Mouse (Mus musculus) lung, embryonic 15.5 days (tissue): ENCODE measurements around the gene Lekr1. TPM values are rescaled to one million over a fixed set of nuclear protein-coding genes. Genes with fewer than 3 reads are reported as not detected.

Experiments used
- ATAC-seq: fragments of 200-750 bp; cut with Nextera tagmentation; 2 replicates; pipeline ENCODE4 v1.8.0; 2017; ENCODE audit warnings: moderate number of reproducible peaks, borderline replicate concordance; ENCODE audit not compliant: low FRiP score, low TSS enrichment; ENCODE audit errors: extremely low read depth
- H3K27ac ChIP-seq: fragments of 300-500 bp; sonication (generic); 2 replicates; pipeline ENCODE4 v1.5.1; 2015; ENCODE audit warnings: moderate library complexity, mild to moderate bottlenecking, inconsistent platforms
- H3K27me3 ChIP-seq: fragments of 300-500 bp; sonication (generic); 2 replicates; pipeline ENCODE4 v1.6.1; 2015; ENCODE audit warnings: inconsistent platforms
- H3K36me3 ChIP-seq: fragments of 300-500 bp; sonication (generic); 2 replicates; pipeline ENCODE4 v1.6.1; 2015; ENCODE audit warnings: inconsistent platforms
- H3K4me1 ChIP-seq: fragments of 300-500 bp; sonication (generic); 2 replicates; pipeline ENCODE4 v1.6.1; 2015; ENCODE audit warnings: inconsistent platforms
- H3K4me2 ChIP-seq: fragments of 300-500 bp; sonication (generic); 2 replicates; pipeline ENCODE4 v1.6.1; 2015; ENCODE audit warnings: inconsistent platforms, mild to moderate bottlenecking, moderate library complexity
- H3K4me3 ChIP-seq: fragments of 300-500 bp; sonication (generic); 2 replicates; pipeline ENCODE4 v1.5.1; 2015; ENCODE audit warnings: mild to moderate bottlenecking, inconsistent platforms
- H3K9ac ChIP-seq: fragments of 300-500 bp; sonication (generic); 2 replicates; pipeline ENCODE4 v1.6.1; 2015; ENCODE audit warnings: inconsistent platforms
- H3K9me3 ChIP-seq: fragments of 300-500 bp; sonication (generic); 2 replicates; pipeline ENCODE4 v1.6.1; 2016; ENCODE audit warnings: inconsistent platforms
- WGBS: fragments of 180-500 bp; shearing (Covaris S2); methylation state at CpG from one replicate; pipeline ENCODE4 v1.1.7; 2015; 5-methylcytosine and 5-hydroxymethylcytosine counted together
- polyA plus RNA-seq: library from polyadenylated mRNA; unstranded; fragments of >200 nt; fragmentation: Nextera tagmentation; extraction: Ambion mirVana; gene quantifications from 2 replicates; pipeline ENCODE4 v1.2.1, GENCODE M21; 2015

Lekr1 gene
- 8.7 and 9.7 TPM in 2 replicates for polyA plus RNA-seq

DNA sequence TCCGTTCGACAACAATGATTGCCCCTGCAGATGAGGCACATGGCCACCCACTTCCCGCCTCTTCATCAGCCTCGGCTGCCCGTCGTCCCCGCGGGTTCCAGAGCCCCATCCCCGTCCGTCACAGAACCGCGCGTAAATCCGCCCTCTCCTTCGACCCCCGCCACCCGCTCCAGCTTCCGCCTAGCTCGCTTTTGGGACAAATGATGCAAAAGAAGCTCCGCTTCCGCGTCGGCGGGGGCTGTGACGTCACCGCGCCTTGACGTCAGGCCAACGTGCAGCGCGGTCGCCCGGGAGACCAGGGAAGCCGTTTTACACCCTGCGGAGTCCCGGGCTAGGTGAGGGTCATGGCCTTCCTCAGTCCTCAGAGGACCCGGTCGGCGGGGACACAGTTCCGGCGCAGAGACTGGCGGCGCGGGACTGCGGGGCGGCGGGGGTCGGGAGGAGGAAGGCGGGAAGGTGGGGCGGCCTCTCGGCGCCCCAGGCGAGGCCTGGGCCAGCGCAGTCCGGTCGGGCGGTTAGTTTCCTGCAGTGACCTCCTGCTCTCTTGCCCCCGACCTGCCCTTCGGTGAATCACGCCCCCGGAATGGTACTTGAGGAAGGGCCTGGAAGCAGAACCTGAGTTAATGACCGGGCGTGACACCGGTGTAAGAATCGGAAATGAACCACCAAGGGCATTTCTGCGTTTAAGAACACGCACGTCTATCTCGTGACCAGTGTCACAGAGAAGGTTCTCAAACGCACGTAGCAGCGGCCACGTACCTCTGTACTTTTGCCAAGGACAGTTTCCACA, at the start of gene Lekr1:
Gene Lekr1, plus strand, starts transcription at position 252 of the 790 bp plus-strand sequence.
- no peaks in the 10 kb centered on the region for H3K27me3 ChIP-seq
- peak; percentile 91 for ATAC-seq
- H3K4me2 ChIP-seq = peak within 1 kb of the TSS; percentile 84
- no peaks in the 10 kb centered on the region for H3K36me3 ChIP-seq
- no peaks in the 10 kb centered on the region for H3K9me3 ChIP-seq
- peak within 1 kb of the TSS; percentile 87 for H3K4me3 ChIP-seq
- H3K4me1 ChIP-seq = peaks cover 17% of the 10 kb centered on the region
- H3K9ac ChIP-seq = peak within 1 kb of the TSS; percentile 78
- WGBS = under 1% methylated on average over 73 of the region's 73 CpGs
- peak within 1 kb of the TSS; percentile 48; the same call in 1 of the 2 replicates for H3K27ac ChIP-seq

GRCm38 (mm10) chr3:65617507-65617906, 48.5 kb upstream of the Lekr1 start:
- peaks cover 6% of the 10 kb centered on the region for H3K4me1 ChIP-seq
- H3K9me3 ChIP-seq = no peaks in the 10 kb centered on the region
- no peak overlapping the region for H3K4me3 ChIP-seq
- ATAC-seq = no peak
- H3K27ac ChIP-seq = no peak overlapping the region
- H3K9ac ChIP-seq = no peak overlapping the region
- H3K27me3 ChIP-seq = no peaks in the 10 kb centered on the region
- no peak overlapping the region for H3K4me2 ChIP-seq
- WGBS = 45% methylated on average over 5 of the region's 5 CpGs
- no peaks in the 10 kb centered on the region for H3K36me3 ChIP-seq

DNA sequence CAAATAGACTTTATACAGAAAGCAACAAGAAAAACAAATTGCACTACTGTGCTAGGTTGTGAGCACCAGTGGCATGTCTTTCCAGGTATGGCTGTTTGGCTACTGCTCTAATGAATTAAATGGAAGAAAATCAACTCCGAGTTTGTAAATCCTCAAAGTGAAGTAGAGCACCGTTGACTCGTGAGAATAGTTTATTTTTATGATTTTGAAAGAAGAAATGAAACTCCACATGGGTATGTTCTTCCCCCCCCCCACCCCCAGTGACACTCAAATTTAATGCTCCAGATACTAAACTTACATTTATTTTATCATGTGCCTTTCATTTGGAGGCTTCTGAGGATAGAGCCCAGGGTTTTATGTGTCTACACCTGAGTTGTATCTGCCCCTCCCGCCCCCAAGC, 46.7 kb upstream of the Lekr1 start:
- Histone ChIP-seq H3K4me2 (no peak overlapping the region), H3K4me1 (no peaks in the 10 kb centered on the region), H3K36me3 (no peaks in the 10 kb centered on the region), H3K9ac (no peak overlapping the region), H3K27ac (no peak overlapping the region), H3K27me3 (no peaks in the 10 kb centered on the region), H3K4me3 (no peak overlapping the region), H3K9me3 (no peaks in the 10 kb centered on the region)
- ATAC-seq = no peak
- WGBS = 69% methylated on average over 4 of the region's 4 CpGs

- no peak overlapping the region for H3K9ac ChIP-seq
- H3K4me1 ChIP-seq = no peaks in the 10 kb centered on the region
- no peak overlapping the region for H3K4me2 ChIP-seq
- H3K27ac ChIP-seq = no peak overlapping the region
- no peaks in the 10 kb centered on the region for H3K27me3 ChIP-seq
- ATAC-seq = no peak
- 93% methylated on average over 6 of the region's 6 CpGs for WGBS
- H3K9me3 ChIP-seq = no peaks in the 10 kb centered on the region
- H3K36me3 ChIP-seq = no peaks in the 10 kb centered on the region
- no peak overlapping the region for H3K4me3 ChIP-seq
Measured at GRCm38 (mm10) chr3:65623057-65623456, 43.0 kb upstream of the Lekr1 start.

DNA sequence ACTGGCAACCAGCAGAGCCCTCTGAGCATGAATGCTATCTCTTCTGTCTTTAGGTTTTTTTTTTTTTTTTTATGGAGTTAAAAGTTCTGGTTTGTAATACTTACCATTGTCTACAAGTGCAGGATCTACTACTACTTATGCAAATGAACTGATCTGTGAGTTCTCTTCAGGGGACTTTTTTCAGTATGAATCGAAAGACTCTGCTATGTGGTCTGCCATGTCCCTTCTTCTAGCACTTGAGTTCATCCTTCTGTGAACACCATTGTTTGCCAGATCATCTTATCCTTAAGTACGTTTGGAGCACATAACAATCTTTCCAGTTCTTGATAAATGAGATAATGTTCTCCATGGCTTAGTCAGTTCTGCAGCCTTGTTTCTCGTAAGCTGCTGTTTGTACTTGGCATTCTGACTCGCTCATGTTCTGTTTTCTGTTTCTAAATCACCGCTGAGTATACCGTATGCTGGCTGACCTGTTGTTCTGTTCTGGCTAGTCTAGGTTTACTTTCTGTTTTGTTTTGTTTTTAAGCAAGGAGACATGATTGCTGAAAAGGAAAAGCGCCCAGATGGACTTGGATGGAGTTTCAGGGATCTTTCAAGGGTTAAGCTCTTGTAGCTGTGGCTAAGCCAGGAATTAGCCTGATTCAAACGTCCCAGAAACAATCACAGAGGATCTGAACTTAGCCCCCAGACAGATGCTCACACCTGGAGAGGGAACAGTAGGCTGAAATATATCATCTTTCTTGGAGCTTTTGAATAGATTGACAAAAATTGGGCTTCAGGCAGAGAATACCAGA, 40.3 kb upstream of the Lekr1 start:
- H3K27me3 ChIP-seq = no peaks in the 10 kb centered on the region
- H3K4me3 ChIP-seq = no peak overlapping the region
- no peaks in the 10 kb centered on the region for H3K4me1 ChIP-seq
- no peak overlapping the region for H3K4me2 ChIP-seq
- ATAC-seq = no peak
- no peaks in the 10 kb centered on the region for H3K9me3 ChIP-seq
- no peaks in the 10 kb centered on the region for H3K36me3 ChIP-seq
- no peak overlapping the region for H3K9ac ChIP-seq
- H3K27ac ChIP-seq = no peak overlapping the region
- WGBS = 53% methylated on average over 8 of the region's 8 CpGs

DNA sequence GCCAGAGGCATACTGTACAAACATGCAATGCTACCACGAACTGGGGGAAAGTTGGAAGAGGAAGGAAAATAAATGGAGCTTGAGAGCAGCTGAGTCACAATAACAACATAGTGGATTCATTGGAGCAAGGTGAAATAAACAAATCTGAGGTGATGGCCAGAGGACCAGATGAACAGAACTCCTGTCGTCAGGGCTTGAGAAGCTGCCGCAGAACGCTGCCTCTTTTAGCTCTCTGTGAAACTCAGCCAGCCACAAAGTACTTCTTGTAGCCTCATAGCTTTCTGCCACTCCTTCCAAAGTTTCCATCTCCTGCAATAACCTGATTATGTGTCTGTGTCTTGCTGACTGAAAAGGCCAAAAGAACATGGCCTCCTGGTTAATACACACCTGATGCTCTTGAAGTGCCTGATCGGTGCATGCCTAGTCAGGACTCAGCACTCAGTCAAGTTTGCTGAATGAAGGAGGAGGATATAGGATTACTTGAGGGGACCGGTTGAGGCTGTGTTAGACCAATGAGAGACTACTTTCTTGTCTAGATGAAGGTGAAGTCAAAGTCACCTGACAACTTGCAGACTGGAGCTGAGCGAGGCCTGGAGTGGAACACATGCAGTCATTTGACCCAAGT, 39.6 kb upstream of the Lekr1 start:
- no peaks in the 10 kb centered on the region for H3K9me3 ChIP-seq
- no peak for ATAC-seq
- no peak overlapping the region for H3K4me3 ChIP-seq
- no peaks in the 10 kb centered on the region for H3K36me3 ChIP-seq
- H3K9ac ChIP-seq = no peak overlapping the region
- no peaks in the 10 kb centered on the region for H3K4me1 ChIP-seq
- H3K4me2 ChIP-seq = no peak overlapping the region
- 68% methylated on average over 7 of the region's 7 CpGs for WGBS
- H3K27me3 ChIP-seq = no peaks in the 10 kb centered on the region
- H3K27ac ChIP-seq = no peak overlapping the region

DNA sequence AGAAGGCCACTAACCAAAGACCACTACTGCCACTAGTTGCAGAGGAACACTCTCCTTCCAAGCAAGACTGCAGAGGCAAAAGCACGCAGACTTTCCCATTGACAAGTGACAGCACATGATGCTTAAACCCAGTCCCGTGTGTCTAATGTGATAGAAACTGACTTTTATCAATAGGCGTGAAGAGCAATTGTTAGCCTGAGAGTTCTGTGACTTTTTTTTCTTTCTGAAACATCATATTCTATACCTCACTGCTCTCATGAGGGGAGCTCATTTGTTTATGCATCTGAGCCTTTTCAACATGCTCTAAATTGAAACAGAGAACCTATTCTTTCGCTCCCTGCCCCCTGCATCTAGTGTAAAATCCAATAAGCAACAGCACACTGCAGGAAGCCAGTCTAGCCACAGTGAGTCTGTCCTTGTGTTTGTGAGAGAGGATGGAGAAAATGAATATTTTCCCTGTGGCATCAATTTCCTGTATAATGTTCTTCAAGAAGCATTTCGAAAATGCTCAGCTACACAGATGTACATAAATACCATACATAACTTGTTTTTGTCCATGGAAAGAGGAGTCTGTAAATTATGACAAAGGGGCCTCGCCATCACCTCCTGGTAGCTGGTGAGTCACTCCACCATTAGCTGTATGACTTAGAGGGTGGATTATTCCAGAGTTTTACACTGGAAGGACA, 38.9 kb upstream of the Lekr1 start:
- Histone ChIP-seq H3K27ac (no peak overlapping the region), H3K9ac (no peak overlapping the region), H3K9me3 (no peaks in the 10 kb centered on the region), H3K4me1 (no peaks in the 10 kb centered on the region), H3K4me3 (no peak overlapping the region), H3K4me2 (no peak overlapping the region), H3K27me3 (no peaks in the 10 kb centered on the region), H3K36me3 (no peaks in the 10 kb centered on the region)
- no peak for ATAC-seq
- 81% methylated on average over 6 of the region's 6 CpGs for WGBS

DNA sequence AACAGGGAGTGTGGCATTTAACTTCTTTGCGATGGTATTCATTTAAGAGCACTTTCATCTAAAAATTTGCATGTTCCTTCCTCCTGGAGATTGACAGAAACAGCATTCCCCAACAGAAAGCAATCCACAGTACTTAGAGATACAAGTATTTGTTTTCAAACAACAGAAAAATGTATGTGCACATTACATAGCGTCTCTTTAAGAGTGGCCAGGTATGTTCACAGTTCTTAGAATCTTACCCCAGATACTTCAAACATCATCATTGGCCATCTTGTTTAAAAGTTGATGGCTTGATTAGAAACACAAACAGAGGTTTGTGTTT, 38.4 kb upstream of the Lekr1 start:
- H3K9me3 ChIP-seq = no peaks in the 10 kb centered on the region
- H3K4me1 ChIP-seq = no peaks in the 10 kb centered on the region
- no peak for ATAC-seq
- H3K4me3 ChIP-seq = no peak overlapping the region
- no peak overlapping the region for H3K9ac ChIP-seq
- no peak overlapping the region for H3K4me2 ChIP-seq
- 73% methylated on average over 2 of the region's 2 CpGs for WGBS
- no peaks in the 10 kb centered on the region for H3K27me3 ChIP-seq
- no peak overlapping the region for H3K27ac ChIP-seq
- no peaks in the 10 kb centered on the region for H3K36me3 ChIP-seq

- peaks cover 9% of the 10 kb centered on the region; the same call in 1 of the 2 replicates for H3K4me1 ChIP-seq
- no peaks in the 10 kb centered on the region for H3K27me3 ChIP-seq
- H3K4me2 ChIP-seq = no peak overlapping the region
- no peaks in the 10 kb centered on the region for H3K36me3 ChIP-seq
- no peak overlapping the region for H3K27ac ChIP-seq
- no peaks in the 10 kb centered on the region for H3K9me3 ChIP-seq
- H3K9ac ChIP-seq = no peak overlapping the region
- WGBS = 74% methylated on average over 9 of the region's 9 CpGs
- no peak overlapping the region for H3K4me3 ChIP-seq
- ATAC-seq = no peak
Measured at GRCm38 (mm10) chr3:65629565-65630112, 36.4 kb upstream of the Lekr1 start.

GRCm38 (mm10) chr3:65633604-65634003, 32.4 kb upstream of the Lekr1 start:
- WGBS = 49% methylated on average over 4 of the region's 4 CpGs
- Histone ChIP-seq H3K36me3 (no peaks in the 10 kb centered on the region), H3K4me3 (no peak overlapping the region), H3K27me3 (no peaks in the 10 kb centered on the region), H3K27ac (no peak overlapping the region), H3K9ac (no peak overlapping the region), H3K4me2 (no peak overlapping the region), H3K4me1 (peaks cover 9% of the 10 kb centered on the region; the same call in 1 of the 2 replicates), H3K9me3 (no peaks in the 10 kb centered on the region)
- ATAC-seq = no peak

DNA sequence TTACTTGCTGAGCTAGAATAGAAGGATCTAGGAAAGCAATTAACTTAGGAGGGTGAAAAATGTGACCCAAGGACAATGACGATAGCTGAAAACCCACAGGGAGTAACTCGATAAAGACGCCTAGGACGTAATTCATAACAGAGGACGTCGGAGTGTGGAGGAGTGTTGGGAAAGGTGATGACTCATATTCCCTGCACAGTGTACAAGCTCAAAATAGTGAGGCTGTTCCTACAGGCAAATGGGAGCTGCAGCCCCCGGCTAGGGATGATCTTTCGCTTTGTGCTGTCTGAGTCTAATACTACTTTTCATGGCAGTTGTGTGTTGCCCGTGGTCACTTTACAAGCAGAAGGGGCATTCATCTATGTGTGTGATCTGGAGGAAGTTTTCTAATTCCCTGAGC, 30.0 kb upstream of the Lekr1 start:
- H3K9ac ChIP-seq = no peak overlapping the region
- no peaks in the 10 kb centered on the region for H3K36me3 ChIP-seq
- no peaks in the 10 kb centered on the region for H3K27me3 ChIP-seq
- H3K4me2 ChIP-seq = no peak overlapping the region
- ATAC-seq = no peak
- no peak overlapping the region for H3K27ac ChIP-seq
- no peak overlapping the region for H3K4me3 ChIP-seq
- 41% methylated on average over 9 of the region's 9 CpGs for WGBS
- H3K4me1 ChIP-seq = peaks cover 13% of the 10 kb centered on the region; the same call in 1 of the 2 replicates
- H3K9me3 ChIP-seq = no peaks in the 10 kb centered on the region
